Mouse (Mus musculus) MEL (cell line): ENCODE data around the gene Cbx5. TPM values are rescaled to one million over a fixed set of nuclear protein-coding genes. Genes with fewer than 3 reads are reported as not detected.

Source experiments
- DNase-seq: peaks from one replicate; pipeline ENCODE4 v3.0.0; 2011; ENCODE audit warnings: low read depth, low spot score
- H3K27ac ChIP-seq: 2 replicates; pipeline ENCODE4 v1.5.1; 2012; ENCODE audit warnings: low read depth, mild to moderate bottlenecking, control low read depth, low read length, moderate library complexity; ENCODE audit not compliant: control insufficient read depth
- H3K27me3 ChIP-seq, 2 experiments: fragments of 150-350 bp in 1 of 2; sonication (generic) in 1 of 2; 2 replicates each; pipeline ENCODE4 v1.6.1; 2012; ENCODE audit warnings: low read length in 2 of 2, mild to moderate bottlenecking in 2 of 2, improper control_type of control experiment in 1 of 2, moderate library complexity in 1 of 2; ENCODE audit not compliant: insufficient read depth in 2 of 2, control insufficient read depth in 1 of 2
- H3K36me3 ChIP-seq, 2 experiments: 2 replicates each; pipeline ENCODE4 v1.6.1; 2012 to 2014; ENCODE audit warnings: low read length in 2 of 2, improper control_type of control experiment in 1 of 2, inconsistent platforms in 1 of 2, mild to moderate bottlenecking in 1 of 2; ENCODE audit not compliant: insufficient read depth in 2 of 2, control insufficient read depth in 1 of 2
- H3K4me1 ChIP-seq, 2 experiments: fragments of 150-350 bp in 1 of 2; sonication (generic) in 1 of 2; 2 replicates each; pipeline ENCODE4 v1.6.1; 2012; ENCODE audit warnings: low read length in 2 of 2, improper control_type of control experiment in 1 of 2, mild to moderate bottlenecking in 1 of 2; ENCODE audit not compliant: insufficient read depth in 2 of 2, control insufficient read depth in 1 of 2
- H3K4me3 ChIP-seq, 2 experiments: fragments of 150-350 bp in 1 of 2; sonication (generic) in 1 of 2; 2 replicates each; pipeline ENCODE4 v1.5.1; 2012; ENCODE audit warnings: low read depth in 2 of 2, low read length in 2 of 2, mild to moderate bottlenecking in 2 of 2, moderate library complexity in 2 of 2, control low read depth in 1 of 2, improper control_type of control experiment in 1 of 2; ENCODE audit not compliant: control insufficient read depth in 1 of 2, insufficient read depth in 1 of 2
- H3K79me2 ChIP-seq: 2 replicates; pipeline ENCODE4 v1.6.1; 2012; ENCODE audit warnings: mild to moderate bottlenecking, low read length, moderate library complexity; ENCODE audit not compliant: control insufficient read depth, poor library complexity, insufficient read depth
- H3K9ac ChIP-seq: 2 replicates; pipeline ENCODE4 v1.6.1; 2012; ENCODE audit warnings: low read depth, mild to moderate bottlenecking, control low read depth, low read length, moderate library complexity; ENCODE audit not compliant: control insufficient read depth, poor library complexity, severe bottlenecking
- H3K9me3 ChIP-seq: fragments of 150-350 bp; sonication (generic); replicated peaks from 2 replicates; pipeline ENCODE4 v1.6.1; 2012; ENCODE audit warnings: mild to moderate bottlenecking, low read length, improper control_type of control experiment, moderate library complexity; ENCODE audit not compliant: insufficient read depth
- CHD2 ChIP-seq: IDR thresholded peaks from 2 replicates; pipeline ENCODE4 v1.6.1; 2011; ENCODE audit warnings: low read length, improper control_type of control experiment
- CTCF ChIP-seq, 3 experiments: IDR thresholded peaks in 2 of 3; conservative IDR thresholded peaks in 1 of 3; 2 replicates each; pipeline ENCODE4 v1.5.1; 2011 to 2012; ENCODE audit warnings: low read length in 3 of 3, low read depth in 2 of 3, mild to moderate bottlenecking in 2 of 3, improper control_type of control experiment in 1 of 3, inconsistent platforms in 1 of 3, mixed read lengths in 1 of 3, moderate library complexity in 1 of 3; ENCODE audit not compliant: control insufficient read depth in 1 of 3, insufficient read depth in 1 of 3, poor library complexity in 1 of 3, severe bottlenecking in 1 of 3
- E2F4 ChIP-seq: IDR thresholded peaks from 2 replicates; pipeline ENCODE4 v1.6.1; 2011; ENCODE audit warnings: low read depth, low read length, improper control_type of control experiment, borderline replicate concordance
- ELF1 ChIP-seq: IDR thresholded peaks from 2 replicates; pipeline ENCODE4 v1.6.1; 2014; ENCODE audit warnings: low read depth, mild to moderate bottlenecking, inconsistent platforms, low read length, improper control_type of control experiment, moderate library complexity
- EP300 ChIP-seq, 2 experiments: IDR thresholded peaks; 2 replicates each; pipeline ENCODE4 v1.6.1; 2011; ENCODE audit warnings: improper control_type of control experiment in 2 of 2, low read length in 2 of 2, low read depth in 1 of 2, mild to moderate bottlenecking in 1 of 2
- ETS1 ChIP-seq: IDR thresholded peaks from 2 replicates; pipeline ENCODE4 v1.6.1; 2012; ENCODE audit warnings: low read depth, mild to moderate bottlenecking, inconsistent platforms, low read length, improper control_type of control experiment, moderate library complexity
- GABPA ChIP-seq: IDR thresholded peaks from 2 replicates; pipeline ENCODE4 v1.6.1; 2012; ENCODE audit warnings: low read depth, mild to moderate bottlenecking, inconsistent platforms, low read length, improper control_type of control experiment, moderate library complexity
- GATA1 ChIP-seq: IDR thresholded peaks from 2 replicates; pipeline ENCODE4 v1.6.1; 2011; ENCODE audit warnings: low read depth, low read length, improper control_type of control experiment
- HCFC1 ChIP-seq: IDR thresholded peaks from 2 replicates; pipeline ENCODE4 v1.6.1; 2012; ENCODE audit warnings: low read depth, mild to moderate bottlenecking, inconsistent platforms, low read length, improper control_type of control experiment, moderate library complexity
- JUND ChIP-seq: IDR thresholded peaks from 2 replicates; pipeline ENCODE4 v1.6.1; 2011; ENCODE audit warnings: low read depth, mild to moderate bottlenecking, improper control_type of control experiment, low read length
- KAT2A ChIP-seq: conservative IDR thresholded peaks from 2 replicates; pipeline ENCODE4 v1.6.1; 2012; ENCODE audit warnings: low read depth, low read length, improper control_type of control experiment, inconsistent platforms
- MAX ChIP-seq: IDR thresholded peaks from 2 replicates; pipeline ENCODE4 v1.6.1; 2011; ENCODE audit warnings: low read length, improper control_type of control experiment
- MAZ ChIP-seq: IDR thresholded peaks from 2 replicates; pipeline ENCODE4 v1.6.1; 2012; ENCODE audit warnings: low read depth, mild to moderate bottlenecking, inconsistent platforms, low read length, improper control_type of control experiment
- MYB ChIP-seq: IDR thresholded peaks from 2 replicates; pipeline ENCODE4 v1.6.1; 2011; ENCODE audit warnings: mild to moderate bottlenecking, low read depth, low read length, improper control_type of control experiment
- POLR2AphosphoS2 ChIP-seq: IDR thresholded peaks from 2 replicates; pipeline ENCODE4 v1.6.1; 2011; ENCODE audit warnings: low read length, improper control_type of control experiment
- RAD21 ChIP-seq: IDR thresholded peaks from 2 replicates; pipeline ENCODE4 v1.6.1; 2011; ENCODE audit warnings: mild to moderate bottlenecking, low read depth, low read length, improper control_type of control experiment
- RCOR1 ChIP-seq: IDR thresholded peaks from 2 replicates; pipeline ENCODE4 v1.6.1; 2012; ENCODE audit warnings: low read depth, mild to moderate bottlenecking, inconsistent platforms, low read length, improper control_type of control experiment
- SIN3A ChIP-seq: IDR thresholded peaks from 2 replicates; pipeline ENCODE4 v1.6.1; 2012; ENCODE audit warnings: low read length, improper control_type of control experiment, inconsistent platforms
- SMC3 ChIP-seq: IDR thresholded peaks from 2 replicates; pipeline ENCODE4 v1.6.1; 2011; ENCODE audit warnings: low read depth, low read length, improper control_type of control experiment
- TCF12 ChIP-seq: IDR thresholded peaks from 2 replicates; pipeline ENCODE4 v1.6.1; 2014; ENCODE audit warnings: low read depth, mild to moderate bottlenecking, inconsistent platforms, low read length, improper control_type of control experiment, moderate library complexity
- UBTF ChIP-seq: IDR thresholded peaks from 2 replicates; pipeline ENCODE4 v1.6.1; 2012; ENCODE audit warnings: low read depth, mild to moderate bottlenecking, inconsistent platforms, low read length, improper control_type of control experiment, moderate library complexity, borderline replicate concordance; ENCODE audit not compliant: insufficient read depth
- USF1 ChIP-seq: IDR thresholded peaks from 2 replicates; pipeline ENCODE4 v1.6.1; 2014; ENCODE audit warnings: low read depth, mild to moderate bottlenecking, inconsistent platforms, low read length, improper control_type of control experiment, moderate library complexity
- ZC3H11A ChIP-seq: IDR thresholded peaks from 2 replicates; pipeline ENCODE4 v1.6.1; 2012; ENCODE audit warnings: low read depth, mild to moderate bottlenecking, inconsistent platforms, low read length, improper control_type of control experiment
- ZKSCAN1 ChIP-seq: IDR thresholded peaks from 2 replicates; pipeline ENCODE4 v1.6.1; 2012; ENCODE audit warnings: low read depth, mild to moderate bottlenecking, inconsistent platforms, low read length, improper control_type of control experiment, moderate library complexity
- ZNF384 ChIP-seq: IDR thresholded peaks from 2 replicates; pipeline ENCODE4 v1.6.1; 2012; ENCODE audit warnings: low read depth, mild to moderate bottlenecking, inconsistent platforms, low read length, improper control_type of control experiment
- polyA plus RNA-seq, 2 experiments: library from polyadenylated mRNA; stranded (reverse) in 1 of 2; unstranded in 1 of 2; fragments of >175 nt in 1 of 2; fragments of >200 nt in 1 of 2; gene quantifications; 2 replicates each; pipeline versions ENCODE4 v1.2.1 to v1.2.4; 2012; ENCODE audit warnings: low replicate concordance in 2 of 2, low read depth in 1 of 2; ENCODE audit not compliant: insufficient read length in 2 of 2, insufficient read depth in 1 of 2, missing spikeins in 1 of 2
- total RNA-seq: library from RNA; depleted of rRNA; stranded (reverse); fragments of 300-350 nt; gene quantifications from 2 replicates; pipeline ENCODE4 v1.2.3, GENCODE M21; 2012

The Cbx5 gene
- total and polyA plus RNA-seq, 3 experiments, result 39.8 to 67.1 (median 42.4) TPM

DNA sequence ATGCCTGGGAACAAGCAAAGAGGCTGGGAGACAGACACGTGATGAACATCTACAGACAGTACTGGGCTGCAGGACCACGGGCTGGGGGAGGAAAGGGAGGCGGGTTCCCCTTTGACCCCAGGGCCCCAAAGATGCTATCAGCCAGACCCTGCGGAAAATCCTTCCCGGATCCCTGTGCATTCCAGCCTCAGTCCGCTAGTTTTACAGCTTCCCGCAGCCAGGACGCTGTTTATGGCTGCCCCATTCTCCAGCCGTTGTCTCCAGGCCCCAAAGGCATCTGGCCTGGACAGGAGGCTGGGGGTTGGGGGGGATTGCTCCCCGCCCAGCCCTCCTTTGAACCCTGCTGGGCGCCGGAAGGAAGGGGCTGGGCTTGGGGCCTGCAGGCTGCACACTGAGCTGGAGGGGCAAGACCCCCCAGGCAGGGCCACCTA, 62.0 kb downstream of the Cbx5 start:
- no peaks in the 10 kb centered on the region for H3K36me3 ChIP-seq
- H3K9ac ChIP-seq, result no peak overlapping the region; the same call in 1 of the 2 replicates
- H3K4me3 ChIP-seq, result no peak overlapping the region
- peaks cover 0 to 5% of the 10 kb centered on the region in 2 experiments; a peak in 1 of 4 replicates for H3K4me1 ChIP-seq
- no peaks in the 10 kb centered on the region for H3K9me3 ChIP-seq
- TF ChIP-seq USF1 (no peak), MAZ (no peak), EP300 (IDR thresholded peaks at IDR 0.05; ENCODE audit: low read depth in 1 of 2, low read length in 2 of 2) (no peak), MAX (no peak), JUND (no peak), KAT2A (no peak), ZNF384 (no peak), ELF1 (no peak)
- no peak for DNase-seq
- peaks cover 0 to 1% of the 10 kb centered on the region in 2 experiments; a peak in 1 of 4 replicates for H3K27me3 ChIP-seq
- no peaks in the 10 kb centered on the region for H3K79me2 ChIP-seq
- H3K27ac ChIP-seq, result no peak overlapping the region

DNA sequence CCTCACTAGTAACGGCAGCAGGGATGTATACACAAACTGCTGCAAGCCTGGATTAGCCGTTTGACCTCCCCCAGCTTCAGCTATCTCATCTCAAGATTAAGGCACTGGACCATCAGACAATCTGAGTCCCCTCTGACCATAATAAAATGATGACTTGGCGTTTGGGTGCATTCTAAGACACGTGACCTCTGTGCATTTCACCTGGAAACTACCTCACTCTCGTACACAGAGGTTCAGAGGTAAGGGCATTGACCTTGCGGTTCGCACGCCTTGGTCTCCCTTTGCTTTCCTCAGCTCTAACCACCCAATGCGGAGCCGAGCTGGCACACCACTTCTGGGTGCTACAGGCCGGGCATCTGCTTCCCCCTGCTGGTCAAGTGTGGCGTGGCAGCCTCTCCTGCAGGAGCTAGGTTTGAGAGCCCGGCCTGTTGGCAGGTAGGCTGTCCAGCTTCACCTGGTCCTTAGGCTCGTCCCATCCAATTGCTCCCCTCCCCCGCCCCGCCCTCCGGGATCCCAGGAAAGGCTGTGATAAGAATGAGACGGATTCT, 62.7 kb downstream of the Cbx5 start:
- Histone ChIP-seq H3K27me3 (peaks cover 0 to 1% of the 10 kb centered on the region in 2 experiments; a peak in 1 of 4 replicates), H3K4me3 (no peak overlapping the region; a peak in 1 of 4 replicates), H3K27ac (no peak overlapping the region), H3K9me3 (no peaks in the 10 kb centered on the region), H3K79me2 (no peaks in the 10 kb centered on the region), H3K9ac (no peak overlapping the region), H3K36me3 (no peaks in the 10 kb centered on the region), H3K4me1 (peaks cover 0 to 5% of the 10 kb centered on the region in 2 experiments; a peak in 1 of 4 replicates)
- no peak for TF ChIP-seq CHD2
- no peak for TF ChIP-seq ZKSCAN1
- TF ChIP-seq CTCF (IDR thresholded peaks at IDR 0.05 in 2 of 3, conservative IDR thresholded peaks at IDR 0.05 in 1 of 3; ENCODE audit: control insufficient read depth in 1 of 3, insufficient read depth in 1 of 3, low read depth in 2 of 3, low read length in 3 of 3, poor library complexity in 1 of 3, severe bottlenecking in 1 of 3), result peak; percentile 72 to 90 (median 86)
- no peak for TF ChIP-seq KAT2A
- TF ChIP-seq POLR2AphosphoS2, result no peak
- no peak for TF ChIP-seq JUND
- TF ChIP-seq MYB, result no peak
- peak; percentile 69 for TF ChIP-seq ZC3H11A
- no peak for TF ChIP-seq E2F4
- no peak for TF ChIP-seq UBTF
- TF ChIP-seq ETS1, result no peak
- no peak for TF ChIP-seq RCOR1
- TF ChIP-seq HCFC1, result no peak
- TF ChIP-seq USF1, result no peak
- no peak for TF ChIP-seq GATA1
- TF ChIP-seq RAD21, result peak; percentile 81
- no peak for TF ChIP-seq GABPA
- TF ChIP-seq TCF12, result no peak
- TF ChIP-seq SMC3, result peak; percentile 89
- no peak for TF ChIP-seq SIN3A
- peak; percentile 76 for DNase-seq
